Mouse (Mus musculus) embryonic facial prominence, embryonic 11.5 days (tissue): ENCODE results near the gene Atp2c2. TPM values are rescaled to one million over a fixed set of nuclear protein-coding genes. Genes with fewer than 3 reads are reported as not detected.
A peak's percentile ranks its signal among the peaks of the same experiment; 100 is the strongest.

ENCODE experiments used
- ATAC-seq: fragments of 200-750 bp; cut with Nextera tagmentation; replicated peaks from 2 replicates; pipeline ENCODE4 v1.8.0; 2017; ENCODE audit warnings: low read depth; ENCODE audit not compliant: insufficient number of reproducible peaks, low FRiP score, low TSS enrichment
- DNase-seq: peaks from one replicate; pipeline ENCODE4 v3.0.0-alpha.2; 2015; ENCODE audit warnings: low spot score
- H3K27ac ChIP-seq: fragments of 300-500 bp; sonication (generic); replicated peaks from 2 replicates; pipeline ENCODE4 v1.5.1; 2014; ENCODE audit warnings: mild to moderate bottlenecking, low read depth, low read length, control low read depth
- H3K27me3 ChIP-seq: fragments of 300-500 bp; sonication (generic); 2 replicates; pipeline ENCODE4 v1.6.1; 2014; ENCODE audit warnings: mild to moderate bottlenecking, low read length, moderate library complexity, mixed read lengths; ENCODE audit not compliant: control insufficient read depth, insufficient read depth
- H3K36me3 ChIP-seq: fragments of 300-500 bp; sonication (generic); replicated peaks from 2 replicates; pipeline ENCODE4 v1.6.1; 2014; ENCODE audit warnings: low read depth, mild to moderate bottlenecking, low read length, moderate library complexity, mixed read lengths; ENCODE audit not compliant: control insufficient read depth, insufficient read depth
- H3K4me1 ChIP-seq: fragments of 300-500 bp; sonication (generic); 2 replicates; pipeline ENCODE4 v1.6.1; 2014; ENCODE audit warnings: low read length, mixed read lengths; ENCODE audit not compliant: control insufficient read depth, insufficient read depth
- H3K4me2 ChIP-seq: fragments of 300-500 bp; sonication (generic); 2 replicates; pipeline ENCODE4 v1.6.1; 2014; ENCODE audit warnings: low read depth, mild to moderate bottlenecking, control low read depth, low read length, moderate library complexity
- H3K4me3 ChIP-seq: fragments of 300-500 bp; sonication (generic); 2 replicates; pipeline ENCODE4 v1.5.1; 2014; ENCODE audit warnings: low read depth, low read length, control low read depth
- H3K9ac ChIP-seq: fragments of 300-500 bp; sonication (generic); replicated peaks from 2 replicates; pipeline ENCODE4 v1.6.1; 2014; ENCODE audit warnings: mild to moderate bottlenecking, control low read depth, low read length
- H3K9me3 ChIP-seq: fragments of 300-500 bp; sonication (generic); replicated peaks from 2 replicates; pipeline ENCODE4 v1.6.1; 2016; ENCODE audit warnings: mild to moderate bottlenecking, low read length, inconsistent platforms, mixed read lengths; ENCODE audit not compliant: control insufficient read depth
- WGBS: fragments of 180-500 bp; shearing (Covaris S2); extraction: QIAGEN DNeasy Blood & Tissue Kit; methylation state at CpG from one replicate; pipeline ENCODE4 v1.1.7; 2014; 5-methylcytosine and 5-hydroxymethylcytosine counted together
- polyA plus RNA-seq: library from polyadenylated mRNA; unstranded; fragments of >200 nt; fragmentation: Nextera tagmentation; extraction: Ambion mirVana; gene quantifications from 2 replicates; pipeline ENCODE4 v1.2.1, GENCODE M21; 2014

The Atp2c2 gene
- polyA plus RNA-seq, 1 experiment from 2014 or later, result 1.3 TPM

DNA sequence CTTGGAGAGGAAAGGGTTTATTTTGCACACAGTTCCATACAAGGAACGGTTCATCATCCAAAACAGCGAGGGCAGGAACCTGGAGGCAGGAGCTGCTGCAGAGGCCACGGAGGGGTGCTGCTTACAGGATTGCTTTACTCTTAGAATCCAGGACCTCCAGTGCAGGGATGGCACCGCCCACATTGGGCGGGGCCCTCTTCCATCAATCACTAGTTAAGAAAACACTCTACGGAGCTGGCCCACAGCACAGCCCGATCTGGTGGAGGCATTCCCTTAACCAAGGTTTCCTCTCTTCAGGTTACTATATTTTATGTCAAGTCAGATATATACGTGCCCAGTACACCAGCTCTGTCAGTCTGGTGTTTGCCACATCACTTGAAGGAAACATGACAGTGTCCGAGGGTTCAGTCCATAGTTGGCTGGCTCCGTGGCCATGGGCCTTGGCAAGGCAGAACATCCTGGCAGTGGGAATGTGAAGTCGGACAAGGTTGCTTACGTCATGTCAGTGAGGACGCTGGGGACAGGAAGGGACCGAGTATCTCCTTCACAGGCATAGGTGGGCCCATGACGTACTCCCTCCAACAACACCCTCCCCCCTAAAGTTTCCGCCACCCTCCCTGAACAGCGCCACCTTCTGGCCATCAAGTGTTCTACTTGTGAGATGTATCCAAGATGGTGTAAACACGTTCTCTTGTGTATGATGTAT lies 21.5 kb upstream of the Atp2c2 start:
- H3K4me3 ChIP-seq, result no peak overlapping the region
- H3K27ac ChIP-seq, result no peak overlapping the region
- H3K4me2 ChIP-seq, result peak overlapping the region; percentile 5; the same call in 1 of the 2 replicates
- ATAC-seq (0 out of 2 replicates have a peak, but pooled peaks have one; percentile 12), DNase-seq (peak; percentile 74)
- no peaks in the 10 kb centered on the region for H3K36me3 ChIP-seq
- H3K9ac ChIP-seq, result no peak overlapping the region
- no peaks in the 10 kb centered on the region for H3K9me3 ChIP-seq
- WGBS, result 6% methylated on average over 18 of the region's 18 CpGs
- no peaks in the 10 kb centered on the region for H3K27me3 ChIP-seq
- H3K4me1 ChIP-seq, result no peaks in the 10 kb centered on the region

- 68% methylated on average over 14 of the region's 14 CpGs for WGBS
Observed at GRCm38 (mm10) chr8:119679184-119679583, 20.6 kb upstream of the Atp2c2 start.

GRCm38 (mm10) chr8:119690602-119691001 lies 9.2 kb upstream of the Atp2c2 start:
- H3K9me3 ChIP-seq, result no peaks in the 10 kb centered on the region
- no peaks in the 10 kb centered on the region for H3K4me1 ChIP-seq
- ATAC-seq (no peak), DNase-seq (no peak)
- no peak overlapping the region for H3K27ac ChIP-seq
- no peak overlapping the region for H3K4me3 ChIP-seq
- WGBS, result 79% methylated on average over 6 of the region's 6 CpGs
- H3K36me3 ChIP-seq, result no peaks in the 10 kb centered on the region
- H3K27me3 ChIP-seq, result no peaks in the 10 kb centered on the region
- H3K4me2 ChIP-seq, result no peak overlapping the region
- no peak overlapping the region for H3K9ac ChIP-seq

More at GRCm38 (mm10) chr8:119679184-119679583, 20.6 kb upstream of the Atp2c2 start:
- H3K27ac ChIP-seq, result no peak overlapping the region
- no peak overlapping the region for H3K9ac ChIP-seq
- no peaks in the 10 kb centered on the region for H3K4me1 ChIP-seq
- H3K4me2 ChIP-seq, result no peak overlapping the region
- H3K9me3 ChIP-seq, result no peaks in the 10 kb centered on the region
- no peaks in the 10 kb centered on the region for H3K27me3 ChIP-seq
- no peak for ATAC-seq
- H3K4me3 ChIP-seq, result no peak overlapping the region
- no peaks in the 10 kb centered on the region for H3K36me3 ChIP-seq
- no peak for DNase-seq

- H3K4me3 ChIP-seq, result no peak overlapping the region
- DNase-seq (no peak), ATAC-seq (no peak)
- H3K27ac ChIP-seq, result no peak overlapping the region
- no peak overlapping the region for H3K4me2 ChIP-seq
- H3K36me3 ChIP-seq, result no peaks in the 10 kb centered on the region
- WGBS, result 80% methylated on average over 4 of the region's 4 CpGs
- no peaks in the 10 kb centered on the region for H3K27me3 ChIP-seq
- H3K4me1 ChIP-seq, result no peaks in the 10 kb centered on the region
- no peaks in the 10 kb centered on the region for H3K9me3 ChIP-seq
- H3K9ac ChIP-seq, result no peak overlapping the region
Observed at GRCm38 (mm10) chr8:119691989-119692388, 7.8 kb upstream of the Atp2c2 start.

DNA sequence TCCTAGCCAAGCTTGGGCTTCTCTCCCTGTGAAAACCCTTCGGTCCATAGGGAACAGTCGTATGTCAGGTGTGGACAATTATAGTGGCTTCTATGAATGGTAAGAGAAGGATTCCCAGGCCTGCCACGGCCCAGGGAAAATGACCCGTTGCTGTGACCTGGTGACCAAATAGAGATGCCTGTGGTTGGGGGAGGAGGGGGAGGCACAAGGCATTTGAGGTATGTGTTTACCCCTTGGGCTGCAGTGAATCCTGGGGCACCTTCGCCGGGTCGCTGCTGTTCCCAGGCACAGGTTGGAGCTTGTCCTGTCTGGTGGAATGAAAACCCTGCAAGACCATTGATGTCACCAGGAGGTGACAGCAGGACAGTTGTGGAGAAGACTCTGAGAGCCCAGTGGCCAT lies 5.1 kb upstream of the Atp2c2 start:
- Histone ChIP-seq H3K27ac (no peak overlapping the region), H3K4me3 (no peak overlapping the region), H3K9me3 (no peaks in the 10 kb centered on the region), H3K36me3 (no peaks in the 10 kb centered on the region), H3K9ac (no peak overlapping the region), H3K4me2 (no peak overlapping the region), H3K27me3 (peaks cover 5% of the 10 kb centered on the region), H3K4me1 (peaks cover 4% of the 10 kb centered on the region; the same call in 1 of the 2 replicates)
- DNase-seq, result no peak
- ATAC-seq, result no peak
- 56% methylated on average over 7 of the region's 7 CpGs for WGBS

GRCm38 (mm10) chr8:119697163-119697562 lies 2.6 kb upstream of the Atp2c2 start:
- Histone ChIP-seq H3K27me3 (peaks cover 15% of the 10 kb centered on the region), H3K36me3 (no peaks in the 10 kb centered on the region), H3K27ac (no peak overlapping the region), H3K4me3 (no peak overlapping the region), H3K4me1 (peaks cover 4% of the 10 kb centered on the region; the same call in 1 of the 2 replicates), H3K9me3 (no peaks in the 10 kb centered on the region), H3K4me2 (no peak overlapping the region), H3K9ac (no peak overlapping the region)
- ATAC-seq (no peak), DNase-seq (no peak)
- 91% methylated on average over 2 of the region's 2 CpGs for WGBS

- Histone ChIP-seq H3K9ac (no peak overlapping the region), H3K27ac (no peak overlapping the region), H3K36me3 (no peaks in the 10 kb centered on the region), H3K27me3 (peaks cover 15% of the 10 kb centered on the region), H3K4me2 (peak overlapping the region; percentile 7; the same call in 1 of the 2 replicates), H3K4me3 (no peak overlapping the region), H3K9me3 (no peaks in the 10 kb centered on the region), H3K4me1 (peaks cover 4% of the 10 kb centered on the region; the same call in 1 of the 2 replicates)
- DNase-seq (peak; percentile 63), ATAC-seq (no peak)
- 3% methylated on average over 12 of the region's 12 CpGs for WGBS
Observed at GRCm38 (mm10) chr8:119698960-119699359, 849 bp upstream of the Atp2c2 start.

DNA sequence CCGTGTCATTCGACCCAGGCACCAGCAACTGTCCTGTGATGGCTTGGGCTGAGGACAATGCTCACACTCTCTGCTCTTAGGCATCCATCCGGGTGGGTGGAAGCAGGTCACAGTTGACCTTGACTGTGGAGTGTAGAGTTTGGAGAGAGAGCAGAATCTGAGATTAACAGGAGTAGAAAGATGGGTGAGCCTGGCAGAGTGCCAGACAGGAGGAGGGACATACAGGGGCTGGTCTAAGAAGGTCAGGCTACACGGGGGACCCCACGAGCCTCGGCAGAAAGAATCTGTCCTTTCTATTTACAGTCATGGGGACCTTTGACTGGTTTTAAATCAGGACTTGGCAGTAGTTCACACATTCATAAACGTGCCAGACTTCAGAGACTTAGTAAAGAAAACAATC lies 3.2 kb downstream of the Atp2c2 start:
- H3K4me2 ChIP-seq, result no peak overlapping the region
- H3K4me3 ChIP-seq, result no peak overlapping the region
- 72% methylated on average over 7 of the region's 7 CpGs for WGBS
- no peak overlapping the region for H3K9ac ChIP-seq
- peaks cover 4% of the 10 kb centered on the region; the same call in 1 of the 2 replicates for H3K4me1 ChIP-seq
- H3K36me3 ChIP-seq, result no peaks in the 10 kb centered on the region
- ATAC-seq, result no peak
- no peak for DNase-seq
- peaks cover 15% of the 10 kb centered on the region for H3K27me3 ChIP-seq
- no peak overlapping the region for H3K27ac ChIP-seq
- no peaks in the 10 kb centered on the region for H3K9me3 ChIP-seq
